Mouse (Mus musculus): Measurements from ENCODE around the gene Rftn1. TPM values are rescaled to one million over a fixed set of nuclear protein-coding genes. Genes with fewer than 3 reads are reported as not detected.

Rftn1 gene
- polyA plus RNA-seq, 1 experiment from 2014 or later, result 4.2 TPM

GRCm38 (mm10) chr17:49964471-49964870 lies 226.0 kb downstream of the Rftn1 start:
- H3K4me3 ChIP-seq, result no peak overlapping the region
- 95% methylated on average over 6 of the region's 6 CpGs for WGBS
- no peaks in the 10 kb centered on the region for H3K9me3 ChIP-seq (replicated peaks)
- no peaks in the 10 kb centered on the region for H3K36me3 ChIP-seq
- H3K27me3 ChIP-seq (ENCODE audit: low read depth, poor library complexity, severe bottlenecking), result peaks cover 6% of the 10 kb centered on the region; the same call in 1 of the 2 replicates
- DNase-seq (ENCODE audit: low spot score), result no peak
- no peaks in the 10 kb centered on the region for H3K4me1 ChIP-seq
- H3K27ac ChIP-seq (replicated peaks), result no peak overlapping the region

GRCm38 (mm10) chr17:49959021-49959420 lies 231.5 kb downstream of the Rftn1 start:
- no peak for DNase-seq (ENCODE audit: low spot score)
- Histone ChIP-seq H3K36me3 (no peaks in the 10 kb centered on the region), H3K27ac (replicated peaks) (no peak overlapping the region), H3K27me3 (ENCODE audit: low read depth, poor library complexity, severe bottlenecking) (no peaks in the 10 kb centered on the region; the same call in 1 of the 2 replicates), H3K9me3 (replicated peaks) (no peaks in the 10 kb centered on the region), H3K4me3 (no peak overlapping the region), H3K4me1 (no peaks in the 10 kb centered on the region)

- Histone ChIP-seq H3K9me3 (replicated peaks) (no peaks in the 10 kb centered on the region), H3K36me3 (no peaks in the 10 kb centered on the region), H3K4me1 (peaks cover 16% of the 10 kb centered on the region), H3K4me3 (peak overlapping the region; percentile 40), H3K27ac (replicated peaks) (peak overlapping the region; percentile 73), H3K27me3 (ENCODE audit: low read depth, poor library complexity, severe bottlenecking) (peaks cover 16% of the 10 kb centered on the region)
- peak; percentile 44 for DNase-seq (ENCODE audit: low spot score)
- WGBS, result 43% methylated on average over 22 of the region's 22 CpGs
These were observed 238.4 kb downstream of the Rftn1 start for GRCm38 (mm10) chr17:49951856-49952607.

DNA sequence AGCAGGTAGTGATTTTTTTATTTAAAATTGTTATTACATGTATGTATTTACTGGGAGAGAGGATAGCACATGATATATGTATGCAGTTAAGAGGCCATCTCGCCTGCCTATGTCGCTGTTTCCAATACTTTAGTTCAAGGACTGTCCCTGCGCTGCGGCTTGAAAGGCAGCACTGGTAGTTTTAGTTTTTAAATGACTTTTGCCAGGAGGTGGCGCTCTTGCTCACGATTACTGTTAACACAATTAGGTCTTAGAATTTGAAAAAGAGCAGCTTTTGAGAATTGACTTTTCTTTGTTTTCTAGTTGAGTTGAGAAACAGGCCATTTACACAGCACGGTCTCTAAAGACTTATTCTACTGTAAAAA lies 239.0 kb downstream of the Rftn1 start:
- DNase-seq (ENCODE audit: low spot score), result peak; percentile 68
- H3K4me1 ChIP-seq, result peaks cover 17% of the 10 kb centered on the region
- H3K9me3 ChIP-seq (replicated peaks), result no peaks in the 10 kb centered on the region
- H3K4me3 ChIP-seq, result peak overlapping the region; percentile 40
- no peaks in the 10 kb centered on the region for H3K36me3 ChIP-seq
- H3K27me3 ChIP-seq (ENCODE audit: low read depth, poor library complexity, severe bottlenecking), result peaks cover 16% of the 10 kb centered on the region
- peak overlapping the region; percentile 73 for H3K27ac ChIP-seq (replicated peaks)
- WGBS, result 11% methylated on average over 7 of the region's 7 CpGs

DNA sequence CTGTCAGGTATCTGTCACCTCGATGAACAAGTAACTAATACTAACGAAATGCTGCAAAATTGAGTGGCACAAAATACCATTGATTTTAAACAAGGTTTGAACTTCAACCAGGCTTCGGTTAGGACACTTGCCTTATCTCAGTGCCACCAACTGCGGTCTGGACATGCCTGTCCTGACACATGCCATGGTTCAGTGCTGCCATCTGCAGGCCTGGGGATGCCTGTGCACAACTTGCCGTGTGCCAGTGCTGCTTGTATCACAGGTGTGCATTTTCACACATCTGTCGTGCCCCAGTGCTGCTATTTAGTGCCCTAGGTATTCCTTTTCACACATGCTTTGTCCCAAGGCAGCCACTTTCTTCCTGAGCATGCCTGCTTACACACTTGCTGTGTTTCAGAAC lies 247.8 kb downstream of the Rftn1 start:
- Histone ChIP-seq H3K27ac (replicated peaks) (no peak overlapping the region), H3K27me3 (ENCODE audit: low read depth, poor library complexity, severe bottlenecking) (no peaks in the 10 kb centered on the region), H3K36me3 (no peaks in the 10 kb centered on the region), H3K9me3 (replicated peaks) (no peaks in the 10 kb centered on the region), H3K4me3 (no peak overlapping the region), H3K4me1 (peaks cover 10% of the 10 kb centered on the region; the same call in 1 of the 2 replicates)
- peak; percentile 21 for DNase-seq (ENCODE audit: low spot score)
- WGBS, result 76% methylated on average over 6 of the region's 6 CpGs

Other genes starting within 250 kb of the Rftn1 start
- 0.16 TPM in 1 of 2 replicates, not detected in the other for gene Dazl, start 103.0 kb upstream of the Rftn1 start, polyA plus RNA-seq (2016; fragmentation: Nextera tagmentation; extraction: Ambion mirVana)